Mouse (Mus musculus): ENCODE data around the gene Plekha5. TPM values are rescaled to one million over a fixed set of nuclear protein-coding genes. Genes with fewer than 3 reads are reported as not detected.

Plekha5 gene
- total RNA-seq, 2 experiments from 2014 or later = 2.9 to 14.2 TPM

DNA sequence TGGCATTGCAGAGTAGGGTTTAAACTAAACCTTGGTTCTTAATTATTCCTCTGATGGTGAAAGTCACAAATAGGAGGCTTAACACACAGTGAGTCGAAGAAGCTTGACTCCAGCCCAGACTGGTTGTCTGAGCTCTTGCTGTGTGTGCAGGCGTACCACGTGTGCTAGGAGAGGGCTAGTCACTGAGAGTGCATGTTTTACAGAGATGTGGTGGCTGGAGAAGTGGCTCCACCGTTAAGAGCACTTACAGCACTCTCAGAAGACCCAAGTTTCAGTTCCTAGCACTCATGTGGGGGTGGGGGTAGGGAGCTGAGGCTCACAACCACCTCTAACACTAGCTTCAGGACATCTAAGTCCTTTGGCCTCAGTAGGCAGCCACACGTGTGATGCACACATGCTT lies 29.6 kb downstream of the Plekha5 start:
- ATAC-seq (replicated peaks; ENCODE audit: low FRiP score, low TSS enrichment, poor library complexity, severe bottlenecking) = no peak

- no peak for ATAC-seq (replicated peaks; ENCODE audit: low FRiP score, low TSS enrichment, poor library complexity, severe bottlenecking)
Measured at GRCm38 (mm10) chr6:140454388-140454787, 30.5 kb downstream of the Plekha5 start.

GRCm38 (mm10) chr6:140455851-140456250 lies 32.0 kb downstream of the Plekha5 start:
- ATAC-seq (replicated peaks; ENCODE audit: low FRiP score, low TSS enrichment, poor library complexity, severe bottlenecking) = no peak

DNA sequence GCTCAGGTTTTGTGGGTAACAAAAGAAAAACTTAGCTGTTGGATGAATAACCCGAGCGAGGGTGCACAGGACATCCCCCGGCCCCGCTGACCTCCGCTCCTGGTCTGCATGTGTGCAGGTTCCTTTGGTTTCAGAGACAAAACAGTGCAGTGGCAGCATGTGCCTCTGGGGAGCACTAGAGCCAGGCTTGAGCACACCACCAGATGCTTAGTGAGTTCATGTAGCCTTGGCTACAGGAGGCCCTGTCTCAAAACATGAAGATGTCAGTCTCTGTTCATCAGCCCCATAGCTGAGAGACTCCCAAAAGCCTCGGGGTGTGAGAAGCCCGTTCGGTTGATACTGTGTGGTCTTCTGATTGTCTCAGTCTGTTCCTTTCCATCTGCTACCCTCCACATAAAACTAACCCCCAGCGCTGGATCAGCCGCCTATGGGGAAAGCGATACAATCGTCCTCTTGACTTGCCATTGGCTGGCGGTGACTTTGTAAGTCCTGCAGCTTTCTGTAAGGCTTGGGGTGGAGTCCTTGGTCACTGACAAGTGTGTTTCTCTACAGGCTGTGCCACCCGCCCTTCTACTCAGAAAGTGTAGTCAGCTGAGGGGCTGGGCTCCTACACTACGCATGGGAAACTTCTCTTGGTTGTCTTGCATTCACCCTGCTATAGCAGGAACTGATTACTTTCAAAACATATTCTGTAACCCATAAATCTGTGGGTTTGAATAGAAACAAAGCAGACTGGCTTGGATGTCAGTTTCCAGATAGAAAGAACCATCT lies 32.7 kb downstream of the Plekha5 start:
- no peak for ATAC-seq (replicated peaks; ENCODE audit: low FRiP score, low TSS enrichment, poor library complexity, severe bottlenecking)

GRCm38 (mm10) chr6:140460398-140460797 lies 36.5 kb downstream of the Plekha5 start:
- no peak for ATAC-seq (replicated peaks; ENCODE audit: low FRiP score, low TSS enrichment, poor library complexity, severe bottlenecking)

DNA sequence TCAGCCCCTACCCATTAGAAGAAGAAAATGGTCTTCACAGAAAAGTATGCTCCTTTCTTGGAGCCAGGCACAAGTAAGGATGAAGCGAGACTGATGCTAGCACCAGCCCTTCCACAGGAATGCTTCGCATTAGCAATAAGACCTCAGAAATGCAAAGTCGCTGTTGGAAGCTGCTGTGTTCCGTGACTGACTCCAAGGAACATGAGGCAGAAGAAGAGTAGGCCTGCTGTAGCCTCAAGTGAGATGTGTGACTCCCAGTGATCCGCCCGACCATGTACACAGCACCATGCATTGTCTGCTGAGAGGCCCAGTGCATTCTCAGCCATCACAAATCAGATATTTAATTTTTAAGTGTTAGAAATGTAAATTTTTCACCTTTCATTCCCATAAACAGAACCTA lies 41.0 kb downstream of the Plekha5 start:
- ATAC-seq (replicated peaks; ENCODE audit: low FRiP score, low TSS enrichment, poor library complexity, severe bottlenecking) = no peak

GRCm38 (mm10) chr6:140465946-140466646 lies 42.2 kb downstream of the Plekha5 start:
- ATAC-seq (replicated peaks; ENCODE audit: low FRiP score, low TSS enrichment, poor library complexity, severe bottlenecking) = peak; percentile 93

DNA sequence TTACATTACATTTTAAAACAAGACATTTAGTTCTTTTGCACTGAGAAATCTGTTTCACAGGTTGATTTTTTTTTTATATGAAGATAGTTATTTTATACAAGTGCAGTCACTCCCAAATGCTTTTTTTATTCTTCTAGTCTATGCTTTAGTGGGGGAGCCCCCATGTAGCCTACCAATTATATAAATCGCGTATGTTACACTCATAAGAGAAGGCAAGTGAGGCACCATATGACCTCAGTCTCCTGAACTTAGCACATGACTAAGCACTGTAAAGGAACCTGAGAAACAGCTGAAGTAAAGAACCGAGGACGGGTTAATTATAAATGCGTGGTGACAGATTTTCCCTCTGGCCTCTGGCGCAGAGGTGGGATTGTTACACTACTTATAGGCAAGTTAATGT lies 43.0 kb downstream of the Plekha5 start:
- ATAC-seq (replicated peaks; ENCODE audit: low FRiP score, low TSS enrichment, poor library complexity, severe bottlenecking) = no peak

DNA sequence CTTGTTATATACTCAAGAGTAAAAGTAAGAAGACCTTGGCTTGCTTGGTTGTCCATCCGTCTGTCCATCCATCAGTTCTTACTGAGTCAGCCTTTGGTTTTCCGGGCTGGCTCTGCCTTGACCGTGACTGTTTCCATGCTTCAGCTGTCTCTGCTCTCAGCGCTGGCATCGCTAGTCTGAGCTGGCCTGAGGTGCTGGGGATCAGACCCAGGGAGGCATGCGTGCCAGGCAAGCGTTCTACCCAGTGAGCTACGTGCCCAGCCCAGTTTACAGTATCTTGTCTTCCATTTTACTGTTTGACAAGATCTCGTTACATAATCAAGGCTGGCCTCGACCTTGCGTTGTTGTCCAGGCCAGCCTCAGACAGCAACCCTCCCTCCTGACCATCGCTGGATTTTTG lies 44.0 kb downstream of the Plekha5 start:
- ATAC-seq (replicated peaks; ENCODE audit: low FRiP score, low TSS enrichment, poor library complexity, severe bottlenecking) = no peak

GRCm38 (mm10) chr6:140469791-140470190 lies 45.9 kb downstream of the Plekha5 start:
- ATAC-seq (replicated peaks; ENCODE audit: low FRiP score, low TSS enrichment, poor library complexity, severe bottlenecking) = no peak

- no peak for ATAC-seq (replicated peaks; ENCODE audit: low FRiP score, low TSS enrichment, poor library complexity, severe bottlenecking)
Measured at GRCm38 (mm10) chr6:140471751-140472150, 47.9 kb downstream of the Plekha5 start.

DNA sequence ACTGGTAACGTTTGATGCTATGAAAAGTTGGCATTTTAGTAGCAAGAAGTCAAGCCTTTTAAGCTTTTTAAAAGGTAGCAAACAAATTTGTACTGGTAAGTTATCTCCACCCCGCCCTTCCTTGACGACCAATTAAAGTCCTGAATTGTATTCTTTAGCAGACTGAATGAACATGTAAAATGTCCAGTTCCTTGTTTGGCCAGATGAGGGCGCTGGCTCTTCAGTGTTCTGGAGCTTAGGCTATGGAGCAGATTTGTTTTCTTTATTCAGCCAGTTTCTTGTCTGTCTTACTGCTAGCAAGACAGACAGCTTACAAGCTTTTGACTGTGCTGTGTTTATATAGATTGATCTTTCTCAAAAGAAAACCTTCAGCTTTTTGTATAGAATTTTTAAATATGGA lies 48.5 kb downstream of the Plekha5 start:
- ATAC-seq (replicated peaks; ENCODE audit: low FRiP score, low TSS enrichment, poor library complexity, severe bottlenecking) = peak; percentile 87

DNA sequence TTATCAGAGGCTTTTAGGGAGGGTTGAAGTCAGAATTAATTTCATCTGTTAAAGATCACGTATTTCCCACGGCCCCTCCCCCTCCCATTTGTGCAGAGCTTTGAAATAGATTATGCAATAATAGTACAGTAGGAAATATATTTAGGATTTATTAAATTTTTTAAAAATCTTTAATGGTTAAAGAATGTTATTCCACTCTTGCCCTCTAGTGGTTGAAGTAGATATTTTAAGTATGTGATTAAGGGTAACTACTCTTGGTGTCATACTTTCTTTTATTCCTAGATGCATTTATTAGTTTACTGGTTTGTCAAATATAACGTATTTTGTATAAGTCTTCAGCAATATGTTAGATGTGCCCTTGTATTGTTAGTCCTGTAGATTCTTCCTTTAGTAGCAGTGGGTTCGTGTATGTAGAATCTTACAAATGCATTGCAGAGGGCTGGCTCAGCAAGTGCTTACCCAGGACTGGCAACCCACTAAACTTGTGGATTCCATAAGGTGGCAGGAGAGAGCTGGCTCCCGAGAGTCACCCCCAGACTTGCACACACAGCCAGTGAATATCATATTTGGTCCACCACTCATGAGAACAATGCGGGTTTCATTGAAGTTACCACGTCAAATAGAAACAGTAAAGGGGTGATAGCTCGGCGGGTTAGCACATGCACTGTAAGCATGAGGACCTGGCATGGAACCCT lies 51.7 kb downstream of the Plekha5 start:
- ATAC-seq (replicated peaks; ENCODE audit: low FRiP score, low TSS enrichment, poor library complexity, severe bottlenecking) = no peak

DNA sequence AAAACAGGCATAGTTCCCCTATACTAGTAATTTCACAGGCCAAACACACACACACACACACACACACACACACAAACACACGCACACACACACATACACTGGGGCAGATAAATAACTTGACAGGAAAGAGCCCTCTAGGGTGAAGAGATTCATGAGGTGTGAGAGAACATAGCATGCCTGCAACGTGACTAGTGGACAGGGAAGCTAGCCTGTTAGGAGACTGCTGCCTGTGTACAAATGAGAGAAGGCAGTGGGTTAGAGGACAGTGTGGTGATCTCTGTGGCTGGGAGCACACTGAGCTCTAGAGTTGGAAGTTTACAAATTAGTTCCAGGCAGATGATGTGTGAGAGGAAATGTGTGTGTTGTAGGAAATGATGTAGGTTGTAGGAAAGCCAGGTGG lies 53.1 kb downstream of the Plekha5 start:
- no peak for ATAC-seq (replicated peaks; ENCODE audit: low FRiP score, low TSS enrichment, poor library complexity, severe bottlenecking)

DNA sequence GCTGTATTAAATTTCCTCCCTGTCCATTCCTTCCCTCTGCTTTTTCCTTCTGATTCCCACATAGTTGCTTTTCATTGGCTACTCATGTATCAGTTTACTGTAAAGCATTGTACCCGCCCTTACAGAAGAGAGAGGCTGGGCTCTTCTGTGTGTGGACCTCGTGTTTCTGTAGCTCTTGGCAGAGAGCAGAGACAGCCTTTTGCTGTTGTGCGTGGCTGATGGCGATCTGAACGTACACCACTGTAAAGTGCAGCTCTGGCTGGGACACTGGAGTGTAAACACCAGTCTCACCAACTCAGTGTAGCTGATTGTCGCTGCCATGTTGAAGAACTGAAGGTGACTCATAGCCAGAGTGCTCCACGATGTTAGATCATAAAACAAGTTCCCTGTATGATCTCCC lies 54.2 kb downstream of the Plekha5 start:
- ATAC-seq (replicated peaks; ENCODE audit: low FRiP score, low TSS enrichment, poor library complexity, severe bottlenecking) = no peak

- ATAC-seq (replicated peaks; ENCODE audit: low FRiP score, low TSS enrichment, poor library complexity, severe bottlenecking) = no peak
Measured at GRCm38 (mm10) chr6:140478943-140479342, 55.1 kb downstream of the Plekha5 start.

DNA sequence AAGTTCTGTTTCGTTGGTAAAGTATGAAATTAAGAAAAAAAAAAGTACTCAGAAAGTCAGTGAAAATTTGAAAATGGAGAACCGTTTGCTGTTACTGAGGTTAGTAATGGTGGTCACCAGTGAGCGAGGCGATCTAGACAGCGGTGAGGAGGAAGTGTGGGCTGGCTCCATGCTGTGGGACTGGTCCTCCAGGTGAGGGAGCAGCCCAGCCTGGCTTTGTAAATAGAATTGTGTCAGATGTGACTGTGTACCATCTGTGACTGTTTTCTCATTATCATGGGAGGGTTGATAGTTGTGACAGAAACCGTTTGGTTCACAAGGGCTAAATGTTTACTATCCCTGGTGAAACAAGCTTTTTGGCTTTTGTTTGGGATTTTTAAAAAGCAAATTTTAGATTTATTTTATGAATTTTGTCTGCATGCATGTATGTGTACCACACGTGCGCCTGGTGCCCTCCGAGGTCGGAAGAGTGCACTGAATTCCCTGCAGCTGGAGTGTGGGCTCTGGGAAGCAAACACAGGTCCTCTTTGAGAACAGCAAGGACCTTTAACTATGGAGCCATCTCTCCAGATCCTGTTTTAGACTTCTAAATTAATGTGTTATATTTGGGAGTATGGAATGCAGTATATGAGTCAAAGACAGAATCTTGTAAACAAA lies 56.7 kb downstream of the Plekha5 start:
- ATAC-seq (replicated peaks; ENCODE audit: low FRiP score, low TSS enrichment, poor library complexity, severe bottlenecking) = no peak

DNA sequence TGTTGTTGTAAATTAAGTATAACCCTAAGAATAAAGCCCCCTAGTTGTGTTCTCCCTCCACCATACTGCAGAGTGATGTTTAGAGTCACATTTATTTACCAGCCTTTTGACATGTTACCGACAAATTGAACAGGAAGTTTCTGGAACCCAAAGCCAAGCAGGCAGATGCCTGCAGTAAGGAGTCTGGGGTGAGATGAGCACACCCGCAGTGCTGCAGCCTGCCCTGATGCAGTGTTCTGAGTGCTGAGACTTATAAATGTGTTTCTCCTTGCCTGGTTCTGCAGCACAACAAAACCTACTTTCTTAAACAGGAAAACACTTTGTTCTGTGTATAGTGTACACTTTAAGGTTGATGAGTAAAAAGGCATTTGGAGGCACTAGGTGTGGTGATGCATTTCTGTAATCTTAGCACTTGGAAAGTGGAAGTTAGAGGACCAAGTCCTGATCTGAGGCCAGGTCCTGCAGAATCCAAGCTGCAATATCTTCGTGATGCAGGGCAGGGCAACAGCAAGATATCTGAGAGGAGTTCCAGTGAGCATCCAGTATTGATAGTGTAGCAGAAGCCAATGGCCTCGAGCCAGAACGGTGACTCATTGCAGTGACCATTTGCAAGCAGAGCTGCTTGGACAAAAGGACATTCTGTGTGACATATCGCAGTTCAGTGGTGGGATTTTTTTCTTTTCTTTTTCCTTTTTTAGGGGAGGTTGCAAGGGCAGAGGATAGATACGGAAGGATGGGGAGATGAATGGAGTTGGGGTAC lies 58.0 kb downstream of the Plekha5 start:
- no peak for ATAC-seq (replicated peaks; ENCODE audit: low FRiP score, low TSS enrichment, poor library complexity, severe bottlenecking)

- ATAC-seq (replicated peaks; ENCODE audit: low FRiP score, low TSS enrichment, poor library complexity, severe bottlenecking) = no peak
Measured at GRCm38 (mm10) chr6:140484170-140484569, 60.3 kb downstream of the Plekha5 start.

Data from megakaryocyte-erythroid progenitor cell, adult 5-6 weeks (primary cell).